Mouse (Mus musculus) neural tube, embryonic 14.5 days (tissue): ENCODE results near the gene Plxna1. TPM values are rescaled to one million over a fixed set of nuclear protein-coding genes. Genes with fewer than 3 reads are reported as not detected.

Source experiments
- ATAC-seq: fragments of 200-750 bp; cut with Nextera tagmentation; 2 replicates; pipeline ENCODE4 v1.8.0; 2017; ENCODE audit warnings: low read depth, mild to moderate bottlenecking, moderate TSS enrichment, moderate library complexity
- H3K27ac ChIP-seq: fragments of 300-500 bp; sonication (generic); 2 replicates; pipeline ENCODE4 v1.5.1; 2014; ENCODE audit warnings: low read depth, mild to moderate bottlenecking, control low read depth, low read length, moderate library complexity, mixed read lengths
- H3K27me3 ChIP-seq: fragments of 300-500 bp; sonication (generic); 2 replicates; pipeline ENCODE4 v1.6.1; 2014; ENCODE audit warnings: low read length; ENCODE audit not compliant: control insufficient read depth, insufficient read depth
- H3K36me3 ChIP-seq: fragments of 300-500 bp; sonication (generic); 2 replicates; pipeline ENCODE4 v1.6.1; 2014; ENCODE audit warnings: low read length, mixed read lengths; ENCODE audit not compliant: control insufficient read depth, insufficient read depth
- H3K4me1 ChIP-seq: fragments of 300-500 bp; sonication (generic); 2 replicates; pipeline ENCODE4 v1.6.1; 2014; ENCODE audit warnings: low read length; ENCODE audit not compliant: control insufficient read depth, insufficient read depth
- H3K4me2 ChIP-seq: fragments of 300-500 bp; sonication (generic); 2 replicates; pipeline ENCODE4 v1.6.1; 2014; ENCODE audit warnings: mild to moderate bottlenecking, low read depth, low read length, control low read depth
- H3K4me3 ChIP-seq: fragments of 300-500 bp; sonication (generic); 2 replicates; pipeline ENCODE4 v1.5.1; 2014; ENCODE audit warnings: low read depth, low read length, control low read depth, mixed read lengths
- H3K9ac ChIP-seq: fragments of 300-500 bp; sonication (generic); replicated peaks from 2 replicates; pipeline ENCODE4 v1.6.1; 2014; ENCODE audit warnings: low read depth, mild to moderate bottlenecking, control low read depth, low read length, mixed read lengths
- H3K9me3 ChIP-seq: fragments of 300-500 bp; sonication (generic); 2 replicates; pipeline ENCODE4 v1.6.1; 2016; ENCODE audit warnings: low read length; ENCODE audit not compliant: control insufficient read depth
- WGBS: fragments of 180-500 bp; shearing (Covaris S2); extraction: QIAGEN DNeasy Blood & Tissue Kit; methylation state at CpG from one replicate; pipeline ENCODE4 v1.1.7; 2014; 5-methylcytosine and 5-hydroxymethylcytosine counted together
- polyA plus RNA-seq: library from polyadenylated mRNA; unstranded; fragments of >200 nt; fragmentation: Nextera tagmentation; extraction: Ambion mirVana; gene quantifications from 2 replicates; pipeline ENCODE4 v1.2.1, GENCODE M21; 2014

Gene Plxna1
- polyA plus RNA-seq, 1 experiment from 2014 or later, result 37.8 TPM

DNA sequence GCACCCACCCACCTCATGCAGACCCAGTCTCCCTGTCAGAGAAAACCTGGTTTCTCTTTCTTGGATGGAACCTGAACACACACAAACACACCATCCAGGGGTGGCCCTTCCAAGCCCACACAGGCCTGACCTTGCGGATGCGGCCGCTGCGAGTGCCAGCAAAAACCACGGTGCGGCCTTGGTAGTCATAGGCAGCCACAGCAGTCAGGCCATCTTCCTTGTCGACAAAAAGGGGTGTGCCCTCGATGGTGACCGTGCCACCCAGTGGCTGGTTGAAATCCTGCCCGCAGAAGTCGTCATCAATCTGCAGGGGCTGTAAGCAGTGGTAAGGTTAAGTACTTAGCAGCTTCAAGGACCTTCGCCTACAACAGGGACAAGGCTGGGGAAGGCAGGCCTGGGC, 7.7 kb downstream of the Plxna1 start:
- Histone ChIP-seq H3K4me1 (peaks cover 48% of the 10 kb centered on the region), H3K4me3 (no peak overlapping the region), H3K27me3 (no peaks in the 10 kb centered on the region), H3K9me3 (no peaks in the 10 kb centered on the region), H3K36me3 (peaks cover 26% of the 10 kb centered on the region), H3K9ac (no peak overlapping the region), H3K4me2 (no peak overlapping the region), H3K27ac (no peak overlapping the region)
- ATAC-seq, result no peak
- 85% methylated on average over 12 of the region's 12 CpGs for WGBS

DNA sequence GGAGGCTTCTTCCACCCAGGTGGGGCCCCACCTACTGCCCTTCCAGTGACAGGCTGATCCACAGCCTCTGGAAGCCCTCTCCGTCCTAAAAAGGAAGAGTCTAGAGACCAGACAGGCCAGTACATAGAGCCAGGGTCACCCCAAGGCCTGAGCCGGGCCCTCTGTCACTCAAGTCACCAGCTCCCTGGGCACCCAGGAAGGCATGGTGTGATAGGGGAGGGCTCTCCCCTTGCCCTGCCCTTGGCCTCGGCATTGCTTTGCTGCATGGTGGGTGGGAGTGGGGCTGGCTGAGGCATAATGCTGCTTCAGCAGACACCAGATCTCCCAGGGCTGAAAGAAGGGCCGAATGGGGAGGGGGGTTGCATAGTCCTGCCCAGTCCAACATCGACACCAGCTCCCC, 8.3 kb downstream of the Plxna1 start:
- H3K9ac ChIP-seq, result no peak overlapping the region; the same call in 1 of the 2 replicates
- H3K27ac ChIP-seq, result no peak overlapping the region
- no peak overlapping the region for H3K4me3 ChIP-seq
- no peak for ATAC-seq
- no peaks in the 10 kb centered on the region for H3K27me3 ChIP-seq
- H3K4me1 ChIP-seq, result peaks cover 44% of the 10 kb centered on the region
- peaks cover 28% of the 10 kb centered on the region for H3K36me3 ChIP-seq
- H3K9me3 ChIP-seq, result no peaks in the 10 kb centered on the region
- no peak overlapping the region for H3K4me2 ChIP-seq
- WGBS, result 74% methylated on average over 5 of the region's 5 CpGs

DNA sequence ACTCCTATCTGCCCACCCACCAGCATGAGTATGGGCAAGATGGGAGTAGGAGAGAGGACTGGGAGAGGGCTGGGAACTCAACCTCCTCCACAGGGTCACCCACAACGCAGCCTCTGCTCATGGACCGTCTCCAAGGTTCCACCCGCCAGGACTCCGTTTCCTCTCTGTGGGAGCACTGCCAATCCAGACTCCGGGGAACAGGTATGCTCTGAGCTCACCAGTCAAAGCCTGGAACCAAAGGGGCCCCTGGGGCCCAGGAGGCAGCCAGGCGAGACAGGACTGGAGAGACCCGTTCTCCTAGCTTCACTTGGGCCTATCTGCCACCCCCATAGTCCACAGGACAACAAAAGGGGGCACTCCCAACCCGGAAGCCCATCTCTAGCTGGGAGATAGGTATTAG, 9.3 kb downstream of the Plxna1 start:
- no peak overlapping the region for H3K4me2 ChIP-seq
- peaks cover 39% of the 10 kb centered on the region for H3K4me1 ChIP-seq
- H3K4me3 ChIP-seq, result no peak overlapping the region
- H3K9ac ChIP-seq, result no peak overlapping the region
- H3K27me3 ChIP-seq, result no peaks in the 10 kb centered on the region
- no peak overlapping the region for H3K27ac ChIP-seq
- H3K9me3 ChIP-seq, result no peaks in the 10 kb centered on the region
- 64% methylated on average over 8 of the region's 8 CpGs for WGBS
- ATAC-seq, result no peak
- H3K36me3 ChIP-seq, result peaks cover 28% of the 10 kb centered on the region

DNA sequence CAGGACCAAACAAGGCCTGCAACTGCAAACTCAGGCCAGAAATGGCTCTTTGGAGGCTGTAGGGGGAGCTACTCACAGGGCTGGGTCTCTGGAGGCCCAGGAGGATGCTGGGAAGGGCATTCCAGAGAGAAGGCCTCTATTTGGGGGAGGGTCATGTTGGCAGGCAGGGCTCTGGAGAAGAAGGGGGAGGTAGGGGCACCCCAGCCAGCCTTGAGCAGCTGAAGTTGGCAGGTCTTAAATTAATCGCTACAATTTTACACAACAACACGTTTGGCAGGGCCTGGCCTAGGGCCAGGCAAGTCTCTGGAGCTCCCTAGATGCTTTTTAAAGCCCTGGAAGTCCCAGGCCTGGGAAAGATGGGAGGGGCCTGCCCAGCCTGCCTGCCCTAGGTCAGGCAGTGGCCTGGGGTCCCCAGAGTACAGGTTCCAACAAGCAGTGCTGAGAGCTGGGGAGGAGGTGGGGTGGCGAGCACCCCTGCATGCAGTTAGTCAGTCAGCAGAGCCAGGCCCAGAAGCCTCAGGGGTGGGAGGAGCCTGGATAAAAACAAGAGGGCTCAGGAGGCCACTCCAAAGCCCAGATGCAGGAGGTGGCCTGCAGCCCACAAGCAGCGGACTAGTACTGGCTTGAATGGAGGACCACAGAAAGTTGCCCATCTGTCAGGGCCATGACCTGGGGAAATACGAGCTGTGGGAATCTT, 10.8 kb downstream of the Plxna1 start:
- H3K9me3 ChIP-seq, result no peaks in the 10 kb centered on the region
- peaks cover 40% of the 10 kb centered on the region for H3K36me3 ChIP-seq
- no peaks in the 10 kb centered on the region for H3K27me3 ChIP-seq
- no peak overlapping the region for H3K4me2 ChIP-seq
- H3K4me1 ChIP-seq, result peaks cover 38% of the 10 kb centered on the region
- WGBS, result 12% methylated on average over 5 of the region's 5 CpGs
- H3K9ac ChIP-seq, result no peak overlapping the region
- ATAC-seq, result peak; percentile 72
- peak overlapping the region; percentile 64; the same call in 1 of the 2 replicates for H3K27ac ChIP-seq
- H3K4me3 ChIP-seq, result no peak overlapping the region

DNA sequence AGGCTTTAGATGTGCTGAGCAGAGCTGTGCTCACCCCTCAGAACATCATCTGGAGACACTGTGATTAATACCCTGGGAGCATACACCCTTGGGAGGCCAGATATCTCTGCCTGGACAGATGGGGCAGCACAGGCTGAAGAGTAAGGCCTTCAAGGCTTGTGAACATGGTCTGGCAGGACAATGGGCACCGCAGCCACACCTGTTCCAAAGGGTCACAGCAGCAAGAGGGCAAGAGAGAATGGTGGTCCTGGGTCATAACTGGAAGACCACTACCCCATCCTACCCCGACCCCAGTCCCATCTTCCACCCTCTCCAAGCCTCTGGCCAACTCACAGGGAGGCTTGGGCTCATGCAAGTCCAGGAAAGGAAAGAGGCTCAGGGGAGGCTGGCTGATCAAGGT, 11.9 kb downstream of the Plxna1 start:
- Histone ChIP-seq H3K36me3 (peaks cover 40% of the 10 kb centered on the region), H3K4me3 (no peak overlapping the region), H3K9ac (no peak overlapping the region), H3K27me3 (no peaks in the 10 kb centered on the region), H3K9me3 (no peaks in the 10 kb centered on the region), H3K4me2 (no peak overlapping the region), H3K27ac (no peak overlapping the region), H3K4me1 (peaks cover 33% of the 10 kb centered on the region)
- 95% methylated on average over 2 of the region's 2 CpGs for WGBS
- no peak for ATAC-seq

DNA sequence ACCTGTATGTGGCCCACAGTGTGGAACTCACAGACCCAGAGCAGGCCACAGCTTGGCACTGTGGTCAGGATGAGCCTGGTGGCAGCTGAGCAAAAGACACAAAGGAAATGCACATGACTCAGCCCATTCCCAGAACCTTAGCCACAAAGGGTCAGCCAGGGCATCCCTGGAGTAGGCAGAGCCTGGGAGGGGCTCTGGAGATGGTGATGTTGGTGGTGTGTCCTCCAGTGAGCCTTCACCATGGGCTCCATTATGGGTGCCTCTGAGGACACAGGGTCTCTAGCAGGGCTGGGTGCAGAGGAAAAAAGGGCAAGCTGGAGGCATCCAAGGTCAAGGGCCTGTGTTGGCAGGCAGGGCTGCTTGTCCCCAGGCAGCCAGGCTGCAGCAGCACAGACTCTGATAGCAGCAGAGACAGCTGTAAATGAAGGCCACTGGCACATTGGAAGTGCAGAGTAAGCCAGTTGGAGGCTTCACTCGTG, 12.3 kb downstream of the Plxna1 start:
- no peak overlapping the region for H3K9ac ChIP-seq
- no peaks in the 10 kb centered on the region for H3K9me3 ChIP-seq
- H3K27me3 ChIP-seq, result no peaks in the 10 kb centered on the region
- no peak for ATAC-seq
- H3K4me2 ChIP-seq, result no peak overlapping the region
- H3K4me1 ChIP-seq, result peaks cover 32% of the 10 kb centered on the region
- no peak overlapping the region for H3K27ac ChIP-seq
- 56% methylated on average over 1 of the region's 1 CpGs for WGBS
- H3K36me3 ChIP-seq, result peaks cover 40% of the 10 kb centered on the region
- no peak overlapping the region for H3K4me3 ChIP-seq

DNA sequence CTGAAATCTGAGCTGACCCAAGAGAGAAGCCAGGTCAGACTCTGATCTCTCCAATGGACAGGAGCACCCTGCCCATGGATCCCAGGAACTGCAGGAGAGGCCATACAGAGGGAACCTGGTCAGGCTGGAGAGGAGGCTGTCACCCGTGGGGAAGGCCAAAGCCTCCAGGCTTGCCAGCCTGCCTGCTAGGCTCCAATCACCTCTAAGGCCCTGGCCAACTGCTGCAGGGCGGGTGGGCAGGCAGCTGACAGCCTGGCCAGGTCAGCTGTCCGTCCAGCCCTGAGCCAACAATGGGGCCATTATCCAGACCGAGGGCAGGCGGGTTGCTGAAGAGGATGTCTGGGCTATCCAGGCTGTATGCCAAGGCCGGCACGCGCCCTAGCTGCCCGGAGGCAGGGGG, 14.1 kb downstream of the Plxna1 start:
- no peak overlapping the region for H3K4me3 ChIP-seq
- peaks cover 37% of the 10 kb centered on the region for H3K4me1 ChIP-seq
- no peaks in the 10 kb centered on the region for H3K27me3 ChIP-seq
- no peak overlapping the region for H3K4me2 ChIP-seq
- peaks cover 29% of the 10 kb centered on the region for H3K36me3 ChIP-seq
- H3K27ac ChIP-seq, result no peak overlapping the region
- WGBS, result 78% methylated on average over 9 of the region's 9 CpGs
- no peaks in the 10 kb centered on the region for H3K9me3 ChIP-seq
- H3K9ac ChIP-seq, result no peak overlapping the region
- ATAC-seq, result no peak

DNA sequence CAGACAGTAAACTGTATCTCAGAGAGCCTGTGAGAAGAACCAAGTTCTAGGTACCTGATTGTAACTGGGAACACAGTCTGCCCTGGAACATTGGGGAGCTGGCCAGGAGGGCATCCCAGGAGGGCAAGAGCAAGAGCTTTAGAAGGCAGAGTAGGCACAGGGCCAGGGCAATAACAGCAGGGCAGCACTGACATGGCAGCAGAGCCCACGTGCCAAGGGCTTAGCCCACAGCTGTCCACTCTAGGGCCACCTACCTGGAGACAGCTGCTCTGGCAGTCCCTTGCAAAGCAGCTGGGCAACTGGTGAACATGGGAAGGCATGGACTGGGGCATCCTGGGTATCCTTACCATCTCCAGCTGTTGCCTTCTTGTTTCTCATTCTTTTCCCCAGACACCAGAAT, 14.6 kb downstream of the Plxna1 start:
- Histone ChIP-seq H3K4me1 (peaks cover 35% of the 10 kb centered on the region), H3K36me3 (peaks cover 26% of the 10 kb centered on the region; the same call in 1 of the 2 replicates)
- WGBS, result 100% methylated on average over 1 of the region's 1 CpGs

DNA sequence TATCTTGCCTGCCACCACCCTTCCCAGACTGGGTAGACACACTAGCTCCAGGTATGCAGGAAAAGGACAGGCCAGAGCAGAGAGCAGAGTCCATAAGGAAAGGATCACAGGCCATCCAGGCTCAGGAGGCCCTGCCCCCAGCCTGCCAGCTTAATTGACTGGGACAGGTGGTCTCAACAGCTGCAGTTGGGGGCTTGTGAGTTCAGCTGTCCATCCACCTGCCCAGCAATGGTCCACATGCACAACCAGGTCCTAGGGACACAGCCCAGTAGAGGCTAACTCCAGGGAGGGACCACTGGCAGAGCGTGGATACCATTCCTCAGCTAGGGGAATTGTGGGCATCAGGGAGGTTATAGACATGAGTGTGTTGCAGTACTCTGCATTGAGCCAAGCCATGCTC, 16.6 kb downstream of the Plxna1 start:
- Histone ChIP-seq H3K27ac (no peak overlapping the region), H3K4me2 (no peak overlapping the region), H3K9me3 (no peaks in the 10 kb centered on the region), H3K36me3 (peaks cover 38% of the 10 kb centered on the region), H3K27me3 (no peaks in the 10 kb centered on the region), H3K4me3 (no peak overlapping the region), H3K4me1 (peaks cover 19% of the 10 kb centered on the region), H3K9ac (no peak overlapping the region)
- whole genome bisulfite sequencing, result 93% methylated on average over 1 of the region's 1 CpGs
- ATAC-seq, result no peak

More for the DNA sequence above, 14.6 kb downstream of the Plxna1 start:
- Histone ChIP-seq H3K27ac (no peak overlapping the region), H3K9me3 (no peaks in the 10 kb centered on the region), H3K4me3 (no peak overlapping the region), H3K4me2 (no peak overlapping the region), H3K9ac (no peak overlapping the region), H3K27me3 (no peaks in the 10 kb centered on the region)
- no peak for ATAC-seq
